Mouse (Mus musculus): ENCODE results near the gene Cdhr5.

GRCm38 (mm10) chr7:141317619-141318132 lies 41.1 kb upstream of the Cdhr5 start:
- TF ChIP-seq CTCF (IDR thresholded peaks at IDR 0.05) (no peak), EP300 (IDR thresholded peaks at IDR 0.05) (no peak)
